Mouse (Mus musculus) olfactory bulb, adult 2 months (tissue): ENCODE data around the gene Slc8a2. TPM values are rescaled to one million over a fixed set of nuclear protein-coding genes. Genes with fewer than 3 reads are reported as not detected.

Source experiments
- H3K27ac ChIP-seq: fragments of 200-500 bp; 2 replicates; pipeline ENCODE4 v1.5.1; 2012; ENCODE audit warnings: low read depth, low read length; ENCODE audit not compliant: insufficient read depth
- H3K4me1 ChIP-seq: fragments of 200-500 bp; 2 replicates; pipeline ENCODE4 v1.6.1; 2012; ENCODE audit warnings: low read length; ENCODE audit not compliant: control insufficient read depth, insufficient read depth
- H3K4me3 ChIP-seq: fragments of 200-500 bp; 2 replicates; pipeline ENCODE4 v1.5.1; 2012; ENCODE audit warnings: mild to moderate bottlenecking, low read depth, low read length, moderate library complexity; ENCODE audit not compliant: insufficient read depth
- CTCF ChIP-seq: fragments of 200-500 bp; IDR thresholded peaks from 2 replicates; pipeline ENCODE4 v1.5.1; 2012; ENCODE audit warnings: low read depth, mild to moderate bottlenecking, low read length, moderate library complexity; ENCODE audit not compliant: insufficient read depth
- POLR2A ChIP-seq: fragments of 200-500 bp; IDR thresholded peaks from 2 replicates; pipeline ENCODE4 v1.6.1; 2012; ENCODE audit warnings: mild to moderate bottlenecking, low read depth, low read length, moderate library complexity; ENCODE audit not compliant: insufficient read depth
- WGBS: fragments of 180-500 bp; shearing (Covaris S2); methylation state at CpG from one replicate; pipeline ENCODE4 v1.1.7; 2018; 5-methylcytosine and 5-hydroxymethylcytosine counted together
- polyA plus RNA-seq: library from polyadenylated mRNA; stranded (reverse); fragments of >200 nt; gene quantifications from 2 replicates; pipeline ENCODE4 v1.2.4, GENCODE M21; 2012; ENCODE audit warnings: low replicate concordance; ENCODE audit not compliant: missing spikeins, insufficient read depth, insufficient read length

Slc8a2 gene
- polyA plus RNA-seq, 1 experiment = not detected

DNA sequence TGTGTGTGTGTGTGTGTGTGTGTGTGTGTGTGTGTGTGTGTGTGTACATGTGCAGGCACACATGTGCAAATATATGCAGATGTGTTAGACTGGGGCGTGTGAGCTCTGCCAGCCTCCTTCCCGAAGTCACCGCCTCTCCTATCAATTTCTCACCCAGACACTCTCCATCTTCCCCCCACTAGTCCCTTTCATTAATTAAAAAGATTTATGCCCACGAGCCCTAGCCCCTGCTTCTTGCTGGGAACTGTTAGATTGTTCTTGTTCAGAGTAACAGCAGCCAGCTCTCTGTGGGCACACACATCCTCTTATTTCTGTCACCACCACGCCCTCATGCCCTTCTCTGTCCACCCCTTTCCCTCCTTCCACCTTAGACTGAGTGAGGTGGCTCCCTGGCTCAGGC is 43.5 kb downstream of the Slc8a2 start:
- TF ChIP-seq POLR2A (no peak), CTCF (no peak)
- 37% methylated on average over 5 of the region's 5 CpGs for WGBS
- Histone ChIP-seq H3K4me1 (peaks cover 26% of the 10 kb centered on the region), H3K27ac (no peak overlapping the region), H3K4me3 (no peak overlapping the region)

DNA sequence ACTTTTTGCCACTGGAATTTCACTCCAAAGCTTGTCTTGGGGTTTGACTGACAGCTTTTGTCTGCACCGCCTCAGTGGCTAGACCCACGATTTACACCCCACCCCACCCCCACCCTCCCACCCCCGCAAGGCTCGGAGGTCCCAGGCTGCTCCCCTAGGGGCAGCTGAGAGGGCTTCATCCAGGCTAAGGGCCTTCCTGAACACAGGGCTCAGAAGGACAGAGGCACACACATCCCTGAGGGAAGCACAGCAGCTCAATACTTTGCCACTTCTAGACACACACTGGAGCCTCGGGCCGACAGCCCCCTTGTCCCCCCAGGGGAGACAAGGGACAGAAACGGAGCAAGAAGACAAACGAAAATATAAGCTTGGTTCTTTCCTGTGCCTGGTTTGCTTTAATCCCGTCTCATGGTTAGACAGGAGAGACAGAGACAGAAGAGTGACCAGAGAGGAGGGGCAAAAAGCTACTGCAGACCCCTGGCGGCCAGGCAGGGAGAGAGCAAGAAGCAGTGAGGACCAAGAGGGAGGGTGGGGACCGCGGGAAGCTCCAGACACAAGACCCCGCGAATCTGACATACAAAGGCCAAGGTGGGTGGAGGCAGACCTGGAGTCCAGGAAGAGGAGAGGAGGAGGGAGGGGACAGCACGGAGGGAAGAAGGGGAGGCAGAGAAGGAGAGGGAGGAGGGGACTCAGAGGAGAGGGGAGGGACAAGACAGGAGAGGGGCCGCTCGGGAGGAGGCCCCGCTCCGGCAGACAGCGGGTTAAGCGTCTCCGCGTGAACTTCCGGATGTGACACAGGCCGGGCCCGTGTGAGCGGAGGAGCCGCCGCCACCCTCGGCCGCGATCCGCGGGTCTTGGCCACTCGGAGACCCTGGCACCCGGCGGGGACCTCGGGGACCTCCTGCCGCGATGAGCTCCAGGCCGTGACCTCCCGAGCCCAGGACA is 45.2 kb downstream of the Slc8a2 start, which contains the start of gene Meis3:
TSS of gene Meis3 (plus strand) at position 494 of the 945 bp plus-strand sequence.
- Histone ChIP-seq H3K4me3 (peak within 1 kb of the TSS; percentile 81), H3K27ac (0 out of 2 replicates have a peak within 1 kb of the TSS, but pooled peaks have one; percentile 43), H3K4me1 (peaks cover 26% of the 10 kb centered on the region)
- under 1% methylated on average over 42 of the region's 42 CpGs for WGBS
- peak; percentile 72 for TF ChIP-seq CTCF
- TF ChIP-seq POLR2A = peak; percentile 42

DNA sequence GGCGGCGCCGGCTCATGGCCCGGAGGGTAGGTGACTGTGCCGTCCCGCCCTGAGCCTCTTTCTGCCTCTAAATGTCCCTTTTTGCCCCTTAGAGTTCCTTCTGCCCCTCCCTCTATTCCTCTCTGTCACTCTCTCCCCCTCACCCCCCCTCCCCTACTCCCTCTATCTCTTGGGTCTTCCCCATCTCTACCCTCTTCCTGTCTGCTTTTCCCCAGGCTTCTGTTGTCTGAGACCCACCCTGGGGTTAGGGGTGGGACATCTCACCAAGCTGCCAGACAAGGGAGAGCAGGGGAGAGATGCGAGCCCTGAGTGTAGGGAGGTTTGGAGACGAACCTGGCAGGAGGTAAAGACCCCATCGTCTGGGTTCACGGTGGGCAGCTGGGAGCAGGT is 45.9 kb downstream of the Slc8a2 start:
- peaks cover 26% of the 10 kb centered on the region for H3K4me1 ChIP-seq
- WGBS = 1% methylated on average over 10 of the region's 10 CpGs
- TF ChIP-seq POLR2A (no peak; the same call in 1 of the 2 replicates), CTCF (no peak)
- 0 out of 2 replicates have a peak overlapping the region, but pooled peaks have one; percentile 43 for H3K27ac ChIP-seq
- H3K4me3 ChIP-seq = peak overlapping the region; percentile 81

DNA sequence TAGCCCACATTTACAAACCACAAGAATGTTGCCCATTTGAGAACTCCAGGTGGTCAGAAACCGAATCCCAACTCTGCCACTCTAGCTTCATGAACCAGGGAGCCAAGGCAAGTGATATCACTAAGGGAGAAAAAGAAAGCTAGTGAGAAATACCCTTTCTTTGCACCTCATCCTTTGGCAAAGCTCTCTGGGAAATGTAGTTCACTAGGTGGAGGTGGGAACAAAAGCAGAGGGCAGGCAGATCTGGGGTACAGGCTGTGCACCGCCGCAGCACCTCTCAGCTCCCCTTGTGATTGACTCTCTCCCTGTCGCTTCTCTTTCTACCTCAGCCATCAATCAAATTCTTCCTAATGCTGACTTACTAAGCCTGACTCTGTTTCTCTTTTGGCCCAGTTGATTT is 48.5 kb downstream of the Slc8a2 start:
- no peak for TF ChIP-seq POLR2A
- no peak for TF ChIP-seq CTCF
- WGBS = 92% methylated on average over 4 of the region's 4 CpGs

DNA sequence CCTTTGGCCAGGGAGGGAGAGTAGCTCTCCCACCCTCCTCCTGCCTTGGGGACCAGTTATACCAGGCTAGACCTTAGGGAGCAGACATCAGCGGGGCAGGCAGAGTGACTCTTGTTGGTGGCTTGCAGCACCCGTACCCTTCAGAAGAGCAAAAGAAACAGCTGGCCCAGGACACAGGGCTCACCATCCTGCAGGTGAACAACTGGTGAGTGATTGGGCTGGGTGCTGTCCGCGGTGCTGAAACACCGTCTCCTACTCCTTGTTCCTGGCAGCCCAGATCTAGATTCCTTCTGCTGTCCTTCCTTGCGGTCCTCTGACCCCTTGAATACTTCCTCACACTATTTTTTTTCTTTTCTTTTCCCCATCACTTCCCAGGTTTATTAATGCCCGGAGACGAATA is 54.0 kb downstream of the Slc8a2 start:
- WGBS = 52% methylated on average over 8 of the region's 8 CpGs
- Histone ChIP-seq H3K27ac (no peak overlapping the region), H3K4me1 (no peaks in the 10 kb centered on the region), H3K4me3 (no peak overlapping the region)
- TF ChIP-seq POLR2A (no peak), CTCF (no peak)

More for the DNA sequence above, 48.5 kb downstream of the Slc8a2 start:
- Histone ChIP-seq H3K4me1 (peaks cover 15% of the 10 kb centered on the region), H3K4me3 (no peak overlapping the region), H3K27ac (no peak overlapping the region)

DNA sequence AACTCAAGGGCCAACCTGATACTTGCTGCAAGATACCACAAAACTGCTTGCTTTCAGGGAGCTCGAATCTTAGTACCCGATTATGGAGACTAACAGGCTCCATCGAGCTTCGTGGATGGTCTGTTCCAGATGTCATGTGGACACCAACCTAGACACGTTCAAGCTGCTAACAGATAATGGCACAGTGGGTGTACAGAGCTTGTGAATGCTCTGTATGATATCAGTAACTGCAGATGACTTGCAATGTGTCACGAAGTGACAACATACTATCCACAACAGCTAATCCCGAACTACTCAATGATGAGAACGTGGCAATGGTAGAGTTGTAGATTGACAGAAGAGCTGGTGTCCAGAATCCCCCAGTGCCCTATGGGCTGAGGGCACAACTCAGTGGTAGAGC is 57.9 kb downstream of the Slc8a2 start:
- 86% methylated on average over 8 of the region's 8 CpGs for WGBS
- Histone ChIP-seq H3K4me3 (no peak overlapping the region), H3K4me1 (no peaks in the 10 kb centered on the region; the same call in 1 of the 2 replicates), H3K27ac (no peak overlapping the region)
- TF ChIP-seq POLR2A (no peak), CTCF (no peak)

DNA sequence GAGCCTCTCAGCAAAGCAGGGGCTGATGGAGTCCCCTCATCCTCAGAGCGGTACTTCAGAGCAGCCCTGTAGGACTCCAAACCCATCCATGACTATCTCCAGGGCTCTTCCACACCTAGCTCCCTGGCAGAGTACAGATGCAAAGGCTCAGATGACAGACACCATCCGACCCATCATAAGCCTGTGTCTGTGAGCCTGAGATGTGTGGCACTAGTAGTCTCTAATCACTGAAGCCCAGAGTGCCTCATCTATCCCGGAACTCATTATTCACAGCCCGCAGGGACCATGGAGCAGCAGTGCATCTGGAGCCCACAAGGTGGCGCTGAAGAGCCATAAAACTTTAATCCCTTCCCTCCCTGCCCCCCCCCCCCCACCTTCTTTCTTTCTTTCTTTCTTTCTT is 62.7 kb downstream of the Slc8a2 start:
- WGBS = 15% methylated on average over 5 of the region's 5 CpGs
- H3K27ac ChIP-seq = no peak overlapping the region
- TF ChIP-seq POLR2A = no peak
- TF ChIP-seq CTCF = no peak
- H3K4me3 ChIP-seq = no peak overlapping the region
- no peaks in the 10 kb centered on the region; the same call in 1 of the 2 replicates for H3K4me1 ChIP-seq

DNA sequence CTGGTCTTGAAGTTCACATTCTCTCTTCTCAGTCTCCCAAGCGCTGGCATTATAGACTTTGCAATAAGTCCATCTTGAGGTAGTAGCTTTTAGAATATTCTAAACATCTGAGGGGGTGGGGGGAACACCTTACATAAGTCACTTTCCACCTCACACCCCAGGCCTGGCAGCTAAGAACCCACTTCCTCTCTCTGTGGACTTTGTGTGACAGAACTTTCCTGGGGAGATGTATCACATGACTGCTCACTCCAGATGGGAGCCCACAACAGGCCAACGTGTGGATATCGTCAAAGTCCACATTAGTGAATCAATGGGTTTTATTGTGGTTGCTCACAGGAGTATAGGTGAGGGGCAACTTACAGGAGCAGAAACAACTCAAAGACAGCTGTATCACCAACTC is 64.1 kb downstream of the Slc8a2 start:
- WGBS = 47% methylated on average over 3 of the region's 3 CpGs
- TF ChIP-seq POLR2A = no peak
- TF ChIP-seq CTCF = no peak
- no peak overlapping the region for H3K4me3 ChIP-seq
- H3K4me1 ChIP-seq = no peaks in the 10 kb centered on the region; the same call in 1 of the 2 replicates
- H3K27ac ChIP-seq = no peak overlapping the region

DNA sequence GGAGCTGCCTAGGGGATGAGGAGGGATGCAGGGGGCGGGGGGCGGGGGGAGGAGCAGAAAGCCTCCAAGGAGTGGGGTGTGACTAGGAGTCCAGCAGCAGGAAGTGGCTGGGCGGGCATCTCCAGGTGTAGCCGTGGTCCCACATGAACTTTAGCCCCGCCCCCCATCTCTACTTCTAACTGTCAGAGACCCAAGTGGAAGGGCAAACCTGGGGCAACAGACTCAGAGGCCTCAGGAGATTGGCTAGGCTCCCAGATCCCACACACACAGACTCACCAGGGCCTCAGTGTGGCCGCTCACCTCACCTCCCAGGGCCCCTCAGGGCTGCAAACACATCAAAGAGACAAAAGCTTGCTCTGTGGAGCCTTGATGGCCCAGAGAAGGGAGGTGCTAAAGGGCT is 67.0 kb downstream of the Slc8a2 start:
- no peak overlapping the region for H3K27ac ChIP-seq
- TF ChIP-seq CTCF = no peak
- TF ChIP-seq POLR2A = no peak
- 69% methylated on average over 6 of the region's 6 CpGs for WGBS
- no peak overlapping the region for H3K4me3 ChIP-seq
- no peaks in the 10 kb centered on the region; the same call in 1 of the 2 replicates for H3K4me1 ChIP-seq
